Mouse (Mus musculus) spleen, postnatal 4 days (tissue): ENCODE results near the gene Kcnq1.

Experiments used
- DNase-seq, 2 experiments: peaks; one replicate each; pipeline ENCODE4 v3.0.0; 2022; ENCODE audit warnings: low spot score in 2 of 2

Gene Kcnq1

GRCm38 (mm10) chr7:143265829-143266438 is 159.8 kb downstream of the Kcnq1 start:
- peak in 1 of 2 experiments; percentile 53 for DNase-seq

GRCm38 (mm10) chr7:143273747-143274146 is 167.6 kb downstream of the Kcnq1 start:
- no peak for DNase-seq

GRCm38 (mm10) chr7:143275030-143275429 is 168.9 kb downstream of the Kcnq1 start:
- DNase-seq, result no peak

GRCm38 (mm10) chr7:143283625-143284024 is 177.5 kb downstream of the Kcnq1 start:
- no peak for DNase-seq

GRCm38 (mm10) chr7:143284866-143285265 is 178.7 kb downstream of the Kcnq1 start:
- no peak for DNase-seq

- DNase-seq, result no peak
Measured at GRCm38 (mm10) chr7:143285440-143285839, 179.3 kb downstream of the Kcnq1 start.

GRCm38 (mm10) chr7:143286532-143287290 is 180.5 kb downstream of the Kcnq1 start:
- no peak for DNase-seq

GRCm38 (mm10) chr7:143288135-143288534 is 182.0 kb downstream of the Kcnq1 start:
- DNase-seq, result no peak

- DNase-seq, result no peak
Measured at GRCm38 (mm10) chr7:143289082-143289849, 183.1 kb downstream of the Kcnq1 start.

- no peak for DNase-seq
Measured at GRCm38 (mm10) chr7:143294690-143295355, 188.7 kb downstream of the Kcnq1 start.

GRCm38 (mm10) chr7:143295356-143296000 is 189.3 kb downstream of the Kcnq1 start:
- peak; percentile 25 to 76 for DNase-seq

GRCm38 (mm10) chr7:143296001-143296379 is 189.8 kb downstream of the Kcnq1 start:
- peak; percentile 17 to 65 for DNase-seq

GRCm38 (mm10) chr7:143296384-143296801 is 190.2 kb downstream of the Kcnq1 start:
- peak; percentile 85 to 86 for DNase-seq

GRCm38 (mm10) chr7:143300037-143300436 is 193.9 kb downstream of the Kcnq1 start:
- no peak for DNase-seq

GRCm38 (mm10) chr7:143300681-143301080 is 194.5 kb downstream of the Kcnq1 start:
- DNase-seq, result no peak

GRCm38 (mm10) chr7:143302156-143302555 is 196.0 kb downstream of the Kcnq1 start:
- DNase-seq, result no peak

GRCm38 (mm10) chr7:143302593-143303238 is 196.6 kb downstream of the Kcnq1 start:
- DNase-seq, result no peak

GRCm38 (mm10) chr7:143303557-143303956 is 197.4 kb downstream of the Kcnq1 start:
- no peak for DNase-seq

GRCm38 (mm10) chr7:143305808-143306207 is 199.6 kb downstream of the Kcnq1 start:
- no peak for DNase-seq

GRCm38 (mm10) chr7:143308001-143308400 is 201.8 kb downstream of the Kcnq1 start:
- no peak for DNase-seq

GRCm38 (mm10) chr7:143310311-143310710 is 204.1 kb downstream of the Kcnq1 start:
- no peak for DNase-seq
